Mouse (Mus musculus) bone marrow, adult 2 months (tissue): ENCODE data around the gene Uvrag. TPM values are rescaled to one million over a fixed set of nuclear protein-coding genes. Genes with fewer than 3 reads are reported as not detected.

Experiments used
- H3K27ac ChIP-seq: fragments of 200-500 bp; 2 replicates; pipeline ENCODE4 v1.5.1; 2012; ENCODE audit warnings: low read depth, mild to moderate bottlenecking, control low read depth, inconsistent platforms, low read length; ENCODE audit not compliant: control insufficient read depth, poor library complexity, insufficient read depth
- H3K4me1 ChIP-seq: fragments of 200-500 bp; 2 replicates; pipeline ENCODE4 v1.6.1; 2011; ENCODE audit warnings: low read length; ENCODE audit not compliant: control insufficient read depth, insufficient read depth
- H3K4me3 ChIP-seq: fragments of 200-500 bp; replicated peaks from 2 replicates; pipeline ENCODE3; 2011; ENCODE audit warnings: mild to moderate bottlenecking, low read depth, low read length, control low read depth; ENCODE audit not compliant: control insufficient read depth
- CTCF ChIP-seq: fragments of 200-500 bp; IDR thresholded peaks from 2 replicates; pipeline ENCODE4 v1.5.1; 2011; ENCODE audit warnings: low read length, control low read depth; ENCODE audit not compliant: control insufficient read depth, insufficient read depth
- POLR2A ChIP-seq: fragments of 200-500 bp; IDR thresholded peaks from 2 replicates; pipeline ENCODE4 v1.6.1; 2011; ENCODE audit warnings: low read depth, mild to moderate bottlenecking, control low read depth, low read length, borderline replicate concordance; ENCODE audit not compliant: control insufficient read depth
- WGBS: fragments of 180-500 bp; shearing (Covaris S2); methylation state at CpG from one replicate; pipeline ENCODE4 v1.1.7; 2018; 5-methylcytosine and 5-hydroxymethylcytosine counted together
- polyA plus RNA-seq: library from polyadenylated mRNA; stranded (reverse); fragments of >200 nt; gene quantifications from 2 replicates; pipeline ENCODE4 v1.2.4, GENCODE M21; 2011; ENCODE audit warnings: low replicate concordance; ENCODE audit not compliant: missing spikeins, insufficient read depth, insufficient read length

The Uvrag gene
- polyA plus RNA-seq: 10.5 and 38.2 TPM in 2 replicates

DNA sequence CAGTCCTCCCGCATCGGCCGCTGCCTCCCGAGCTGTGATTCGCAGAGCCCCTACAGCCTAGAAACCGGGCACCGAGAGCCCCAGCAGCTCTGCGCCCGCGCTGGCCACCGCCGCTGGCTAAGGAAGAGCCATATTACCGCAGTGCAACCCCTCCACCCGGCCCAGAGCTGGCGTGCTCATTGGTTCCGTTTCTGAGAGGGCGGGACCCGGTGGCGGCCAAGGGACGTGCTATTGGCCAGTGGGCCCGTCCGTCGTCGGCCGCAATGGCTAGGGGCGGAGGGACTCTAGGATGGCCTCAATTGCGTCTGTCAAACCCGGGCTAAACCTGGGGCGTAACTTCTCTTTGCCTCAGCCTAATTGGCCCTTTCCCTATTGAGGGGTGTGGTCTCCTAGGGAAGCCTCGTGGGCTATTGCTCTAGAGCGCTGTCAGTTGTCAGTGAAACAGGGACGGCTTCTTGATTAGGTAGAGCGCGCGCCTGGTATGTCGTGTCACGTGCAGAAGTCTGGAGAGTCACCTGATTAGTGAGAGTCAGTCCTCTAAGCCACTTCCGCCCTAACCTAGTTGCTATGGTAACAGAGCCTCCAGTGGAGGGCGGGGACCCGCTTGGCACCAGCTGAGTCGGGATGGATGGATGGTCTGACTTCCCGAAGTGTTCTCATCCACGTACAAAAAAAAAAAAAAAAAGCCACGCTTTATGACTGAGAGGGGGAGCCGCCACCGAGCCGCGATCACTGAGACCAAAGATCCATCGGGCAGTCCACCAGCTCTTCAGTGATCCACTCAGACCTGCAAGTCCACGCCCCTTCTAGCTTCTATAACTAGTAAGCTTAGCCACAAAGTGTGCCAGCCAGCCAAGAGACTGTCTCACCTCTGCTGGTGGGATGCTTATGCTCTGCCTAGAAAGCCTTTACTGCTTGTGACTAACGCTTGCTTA lies at the start of gene Uvrag:
Gene Uvrag (minus strand): TSS at position 158 of the 935 bp plus-strand sequence.
- Histone ChIP-seq H3K4me1 (peaks cover 7% of the 10 kb centered on the region; the same call in 1 of the 2 replicates), H3K4me3 (peak within 1 kb of the TSS; percentile 90), H3K27ac (peak within 1 kb of the TSS; percentile 96)
- under 1% methylated on average over 51 of the region's 51 CpGs for WGBS
- TF ChIP-seq POLR2A (peak; percentile 94), CTCF (no peak)

GRCm38 (mm10) chr7:99189885-99190284 lies 48.9 kb upstream of the Uvrag start:
- H3K4me3 ChIP-seq: peak overlapping the region; percentile 50

GRCm38 (mm10) chr7:99188630-99189029 lies 47.7 kb upstream of the Uvrag start:
- Histone ChIP-seq H3K27ac (peak overlapping the region; percentile 57), H3K4me3 (no peak overlapping the region), H3K4me1 (peaks cover 10% of the 10 kb centered on the region; the same call in 1 of the 2 replicates)
- WGBS: 46% methylated on average over 6 of the region's 6 CpGs
- TF ChIP-seq POLR2A (no peak), CTCF (no peak)

More at GRCm38 (mm10) chr7:99189885-99190284, 48.9 kb upstream of the Uvrag start:
- peak overlapping the region; percentile 84 for H3K27ac ChIP-seq
- H3K4me1 ChIP-seq: peaks cover 9% of the 10 kb centered on the region; the same call in 1 of the 2 replicates
- TF ChIP-seq CTCF (no peak), POLR2A (no peak)
- 20% methylated on average over 5 of the region's 5 CpGs for WGBS

DNA sequence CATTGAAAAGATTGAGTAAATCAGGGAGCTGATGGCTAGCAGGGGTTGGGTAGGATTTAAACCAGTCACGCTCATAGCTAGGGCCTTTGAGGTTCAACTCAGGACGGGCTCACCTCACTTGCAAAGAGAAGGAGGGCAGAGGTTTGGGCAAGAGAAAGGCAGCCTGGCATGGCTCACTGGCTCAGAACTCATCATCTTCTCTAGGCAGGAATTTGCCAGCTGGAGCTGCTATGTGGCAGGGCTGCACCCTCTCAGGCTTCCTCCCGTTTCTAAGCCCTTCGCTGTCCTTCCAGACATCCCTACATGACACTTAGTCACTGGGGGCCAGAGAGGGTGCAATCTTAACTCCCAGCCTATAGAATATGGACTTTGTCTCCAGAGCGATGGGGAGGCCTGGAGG lies 46.5 kb upstream of the Uvrag start:
- no peak overlapping the region for H3K27ac ChIP-seq

GRCm38 (mm10) chr7:99185405-99185804 lies 44.5 kb upstream of the Uvrag start:
- WGBS: 51% methylated on average over 3 of the region's 3 CpGs
- Histone ChIP-seq H3K27ac (no peak overlapping the region), H3K4me3 (no peak overlapping the region), H3K4me1 (peaks cover 5% of the 10 kb centered on the region; the same call in 1 of the 2 replicates)
- TF ChIP-seq CTCF (no peak), POLR2A (no peak)

More for the DNA sequence above, 46.5 kb upstream of the Uvrag start:
- no peak overlapping the region for H3K4me3 ChIP-seq
- H3K4me1 ChIP-seq: peaks cover 10% of the 10 kb centered on the region; the same call in 1 of the 2 replicates
- WGBS: 83% methylated on average over 5 of the region's 5 CpGs
- TF ChIP-seq CTCF (no peak), POLR2A (no peak)

GRCm38 (mm10) chr7:99183751-99184150 lies 42.8 kb upstream of the Uvrag start:
- Histone ChIP-seq H3K4me1 (peaks cover 4% of the 10 kb centered on the region; the same call in 1 of the 2 replicates), H3K27ac (peak overlapping the region; percentile 21; the same call in 1 of the 2 replicates), H3K4me3 (no peak overlapping the region)
- no peak for TF ChIP-seq POLR2A
- no peak for TF ChIP-seq CTCF
- 3% methylated on average over 6 of the region's 6 CpGs for WGBS

GRCm38 (mm10) chr7:99182432-99183172 lies 41.7 kb upstream of the Uvrag start, which contains the start of gene Dgat2:
Gene Dgat2 (minus strand): TSS chr7:99182719.
- Histone ChIP-seq H3K4me3 (peak within 1 kb of the TSS; percentile 68), H3K4me1 (peaks cover 2% of the 10 kb centered on the region; the same call in 1 of the 2 replicates), H3K27ac (peak within 1 kb of the TSS; percentile 81)
- WGBS: under 1% methylated on average over 63 of the region's 63 CpGs
- TF ChIP-seq POLR2A (peak; percentile 95; the same call in 1 of the 2 replicates), CTCF (no peak)
